Mouse (Mus musculus): ENCODE data around the gene Lrrn4cl.

DNA sequence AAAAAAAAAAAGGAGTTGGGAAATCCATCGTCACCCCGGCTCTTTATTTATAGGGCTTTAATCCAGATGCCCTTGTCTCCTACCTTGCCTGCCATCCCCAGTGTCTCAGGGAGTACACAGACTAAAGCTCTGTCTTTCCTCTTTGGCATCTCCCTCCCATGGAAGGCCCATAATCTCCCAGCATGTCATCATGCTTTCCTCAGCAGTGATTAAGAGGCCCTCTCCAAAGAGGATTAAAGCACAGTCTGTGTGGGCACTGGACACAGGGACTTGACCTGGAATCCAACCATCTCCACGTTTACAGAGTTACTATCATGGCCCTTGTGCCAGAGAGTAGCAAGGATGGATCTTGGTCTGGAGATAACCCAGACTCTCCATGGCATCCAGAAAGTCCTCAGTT, 33.0 kb downstream of the Lrrn4cl start, which contains the start of the genes Lbhd1 and Gm49403:
- no peak for TF ChIP-seq CTCF (IDR thresholded peaks at IDR 0.05; ENCODE audit: control insufficient read depth, insufficient read depth, insufficient replicate concordance, low read depth, low read length)
- no peak for TF ChIP-seq POLR2A (IDR thresholded peaks at IDR 0.05; ENCODE audit: control insufficient read depth, low read depth, low read length)

Measured in testis, adult 2 months (tissue).